Mouse (Mus musculus) hindbrain, embryonic 12.5 days (tissue): ENCODE results near the gene Rps9. TPM values are rescaled to one million over a fixed set of nuclear protein-coding genes. Genes with fewer than 3 reads are reported as not detected.

Experiments
- microRNA-seq: library from miRNA; unstranded; fragments of <30 nt; microRNA quantifications from one replicate; pipeline ENCODE4, GENCODE M21; 2017
- polyA plus RNA-seq: library from polyadenylated mRNA; unstranded; fragments of >200 nt; fragmentation: Nextera tagmentation; extraction: Ambion mirVana; gene quantifications from 2 replicates; pipeline ENCODE4 v1.2.1, GENCODE M21; 2016

Rps9 gene
- polyA plus RNA-seq, 1 experiment from 2014 or later: 1,031 TPM

Small RNA genes lying within 50 kb of the gene (microRNA-seq; reads per million reads assigned to microRNA genes)
- gene Mir3572: 2.4 reads per million

Other genes with a start within 250 kb of the Rps9 start
- not detected in 2 replicates for gene Tarm1, start 201.4 kb upstream of the Rps9 start, polyA plus RNA-seq
- gene Oscar, start 87.8 kb upstream of the Rps9 start, polyA plus RNA-seq: 0.21 and 0.27 TPM in 2 replicates
- 267 and 378 TPM in 2 replicates for gene Ndufa3, start 86.6 kb upstream of the Rps9 start, polyA plus RNA-seq
- gene Tfpt, start 74.1 kb upstream of the Rps9 start, polyA plus RNA-seq: 38.1 and 45.0 TPM in 2 replicates
- 114 and 115 TPM in 2 replicates for gene Prpf31, start 74.0 kb upstream of the Rps9 start, polyA plus RNA-seq
- 58.1 and 59.3 TPM in 2 replicates for gene Cnot3, start 58.7 kb upstream of the Rps9 start, polyA plus RNA-seq
- gene Leng1, start 38.2 kb upstream of the Rps9 start, polyA plus RNA-seq: 20.7 and 21.4 TPM in 2 replicates
- 5.5 and 6.7 TPM in 2 replicates for gene Tmc4, start 26.4 kb upstream of the Rps9 start, polyA plus RNA-seq
- 217 and 228 TPM in 2 replicates for gene Tsen34, start 11.1 kb upstream of the Rps9 start, polyA plus RNA-seq
- 50.8 and 57.4 TPM in 2 replicates for gene Mboat7, start 10.5 kb upstream of the Rps9 start, polyA plus RNA-seq
- 0.19 and 0.30 TPM in 2 replicates for gene Pirb, start 16.4 kb downstream of the Rps9 start, polyA plus RNA-seq
- gene Gm15448, start 121.7 kb downstream of the Rps9 start, polyA plus RNA-seq: not detected in 2 replicates
- gene Pira2, start 141.1 kb downstream of the Rps9 start, polyA plus RNA-seq: 0.10 TPM in 1 of 2 replicates, not detected in the other
- gene Gm14548, start 194.1 kb downstream of the Rps9 start, polyA plus RNA-seq: not detected in 2 replicates
- not detected in 2 replicates for gene Lilra6, start 211.5 kb downstream of the Rps9 start, polyA plus RNA-seq